Mouse (Mus musculus): Measurements from ENCODE around the gene Gsto2.

GRCm38 (mm10) chr19:47853951-47854795, 11.2 kb upstream of the Gsto2 start:
- no peak for TF ChIP-seq POLR2A (IDR thresholded peaks at IDR 0.05; ENCODE audit: borderline replicate concordance, control insufficient read depth, low read depth, low read length)
- TF ChIP-seq CTCF (IDR thresholded peaks at IDR 0.05; ENCODE audit: control insufficient read depth, insufficient read depth, low read length) = no peak
